Mouse (Mus musculus) megakaryocyte, embryonic 14.5 days (primary cell): ENCODE measurements around the gene Ddias. TPM values are rescaled to one million over a fixed set of nuclear protein-coding genes. Genes with fewer than 3 reads are reported as not detected.

Experiments used
- H3K27me3 ChIP-seq: replicated peaks from 2 replicates; pipeline ENCODE3; 2012; ENCODE audit warnings: inconsistent platforms
- H3K36me3 ChIP-seq: replicated peaks from 2 replicates; pipeline ENCODE3; 2012; ENCODE audit warnings: low read length, inconsistent platforms, mixed read lengths
- H3K4me1 ChIP-seq: 2 replicates; pipeline ENCODE4 v1.6.1; 2012; ENCODE audit warnings: inconsistent platforms
- H3K4me3 ChIP-seq: replicated peaks from 2 replicates; pipeline ENCODE3; 2012; ENCODE audit warnings: moderate library complexity, mild to moderate bottlenecking, inconsistent platforms
- H3K9me3 ChIP-seq: 2 replicates; pipeline ENCODE4 v1.6.1; 2012; ENCODE audit warnings: inconsistent platforms
- FLI1 ChIP-seq: IDR thresholded peaks from 2 replicates; pipeline ENCODE4 v1.6.1; 2012; ENCODE audit warnings: low read length, inconsistent platforms, mixed read lengths
- GATA1 ChIP-seq: IDR thresholded peaks from 3 replicates; pipeline ENCODE4 v1.6.1; 2012; ENCODE audit warnings: mixed read lengths, low read length, inconsistent platforms, borderline replicate concordance
- polyA plus RNA-seq: library from polyadenylated mRNA; stranded (reverse); fragments of >175 nt; gene quantifications from 2 replicates; pipeline ENCODE4 v1.2.3, GENCODE M21; 2012; ENCODE audit warnings: low replicate concordance; ENCODE audit not compliant: insufficient read depth

Ddias gene
- polyA plus RNA-seq, 1 experiment = 0.22 TPM

GRCm38 (mm10) chr7:92826248-92826647 lies 47.8 kb downstream of the Ddias start:
- peaks cover 1% of the 10 kb centered on the region for H3K27me3 ChIP-seq
- peaks cover 7% of the 10 kb centered on the region; the same call in 1 of the 2 replicates for H3K4me1 ChIP-seq
- H3K4me3 ChIP-seq = no peak overlapping the region
- H3K36me3 ChIP-seq = no peaks in the 10 kb centered on the region
- H3K9me3 ChIP-seq = no peaks in the 10 kb centered on the region
- TF ChIP-seq GATA1 = no peak
- no peak for TF ChIP-seq FLI1

GRCm38 (mm10) chr7:92822409-92823101 lies 51.5 kb downstream of the Ddias start:
- H3K36me3 ChIP-seq = no peaks in the 10 kb centered on the region
- peaks cover 4% of the 10 kb centered on the region for H3K27me3 ChIP-seq
- no peaks in the 10 kb centered on the region for H3K9me3 ChIP-seq
- TF ChIP-seq FLI1 = no peak
- TF ChIP-seq GATA1 = no peak
- peaks cover 10% of the 10 kb centered on the region for H3K4me1 ChIP-seq
- H3K4me3 ChIP-seq = no peak overlapping the region

- Histone ChIP-seq H3K4me3 (no peak overlapping the region), H3K27me3 (peaks cover 2% of the 10 kb centered on the region), H3K4me1 (peaks cover 10% of the 10 kb centered on the region)
Measured at GRCm38 (mm10) chr7:92821871-92822270, 52.2 kb downstream of the Ddias start.

GRCm38 (mm10) chr7:92820941-92821465 lies 53.0 kb downstream of the Ddias start:
- Histone ChIP-seq H3K4me3 (no peak overlapping the region), H3K36me3 (no peaks in the 10 kb centered on the region), H3K27me3 (peaks cover 2% of the 10 kb centered on the region), H3K9me3 (no peaks in the 10 kb centered on the region), H3K4me1 (peaks cover 3% of the 10 kb centered on the region)
- TF ChIP-seq GATA1 (no peak), FLI1 (no peak)

More at GRCm38 (mm10) chr7:92821871-92822270, 52.2 kb downstream of the Ddias start:
- Histone ChIP-seq H3K36me3 (no peaks in the 10 kb centered on the region), H3K9me3 (no peaks in the 10 kb centered on the region)
- TF ChIP-seq FLI1 (no peak), GATA1 (no peak)

GRCm38 (mm10) chr7:92820410-92820809 lies 53.6 kb downstream of the Ddias start:
- H3K27me3 ChIP-seq = peaks cover 2% of the 10 kb centered on the region
- peaks cover 3% of the 10 kb centered on the region for H3K4me1 ChIP-seq
- no peak overlapping the region for H3K4me3 ChIP-seq
- H3K9me3 ChIP-seq = no peaks in the 10 kb centered on the region
- no peak for TF ChIP-seq GATA1
- no peak for TF ChIP-seq FLI1
- no peaks in the 10 kb centered on the region for H3K36me3 ChIP-seq

- Histone ChIP-seq H3K4me1 (peaks cover 3% of the 10 kb centered on the region), H3K36me3 (no peaks in the 10 kb centered on the region), H3K4me3 (no peak overlapping the region)
Measured at GRCm38 (mm10) chr7:92819656-92820055, 54.4 kb downstream of the Ddias start.

GRCm38 (mm10) chr7:92817886-92818285 lies 56.2 kb downstream of the Ddias start:
- peaks cover 2% of the 10 kb centered on the region for H3K27me3 ChIP-seq
- peaks cover 3% of the 10 kb centered on the region for H3K4me1 ChIP-seq
- H3K4me3 ChIP-seq = no peak overlapping the region
- no peaks in the 10 kb centered on the region for H3K9me3 ChIP-seq
- TF ChIP-seq GATA1 (no peak), FLI1 (no peak)
- H3K36me3 ChIP-seq = no peaks in the 10 kb centered on the region

More at GRCm38 (mm10) chr7:92819656-92820055, 54.4 kb downstream of the Ddias start:
- Histone ChIP-seq H3K27me3 (peaks cover 2% of the 10 kb centered on the region), H3K9me3 (no peaks in the 10 kb centered on the region)
- TF ChIP-seq FLI1 (no peak), GATA1 (no peak)

GRCm38 (mm10) chr7:92817242-92817641 lies 56.8 kb downstream of the Ddias start:
- no peaks in the 10 kb centered on the region for H3K9me3 ChIP-seq
- H3K27me3 ChIP-seq = peaks cover 2% of the 10 kb centered on the region
- no peak overlapping the region for H3K4me3 ChIP-seq
- TF ChIP-seq GATA1 = no peak
- H3K4me1 ChIP-seq = peaks cover 3% of the 10 kb centered on the region
- H3K36me3 ChIP-seq = no peaks in the 10 kb centered on the region

- Histone ChIP-seq H3K27me3 (no peaks in the 10 kb centered on the region), H3K4me3 (no peak overlapping the region), H3K36me3 (no peaks in the 10 kb centered on the region), H3K4me1 (no peaks in the 10 kb centered on the region), H3K9me3 (no peaks in the 10 kb centered on the region)
- TF ChIP-seq GATA1 = no peak
- TF ChIP-seq FLI1 = no peak
Measured at GRCm38 (mm10) chr7:92811667-92812279, 62.3 kb downstream of the Ddias start.

Other genes with a start within 250 kb of the Ddias start
- not detected in 2 replicates for gene Ankrd42, start 237.1 kb downstream of the Ddias start, polyA plus RNA-seq
- gene Pcf11, start 204.3 kb downstream of the Ddias start, polyA plus RNA-seq = 25.7 and 33.1 TPM in 2 replicates
- not detected in 2 replicates for gene Rab30, start 132.6 kb downstream of the Ddias start, polyA plus RNA-seq
- 16.8 and 36.1 TPM in 2 replicates for gene Prcp, start 223 bp upstream of the Ddias start, polyA plus RNA-seq
- gene Fam181b, start 205.6 kb upstream of the Ddias start, polyA plus RNA-seq = 0.30 TPM in 1 of 2 replicates, not detected in the other